Mouse (Mus musculus): ENCODE results near the gene Ppfibp1. TPM values are rescaled to one million over a fixed set of nuclear protein-coding genes. Genes with fewer than 3 reads are reported as not detected.

Ppfibp1 gene
- polyA plus RNA-seq, 1 experiment from 2014 or later, result 12.9 TPM

- Histone ChIP-seq H3K9ac (ENCODE audit: low read depth, low read length) (no peak overlapping the region), H3K36me3 (ENCODE audit: control insufficient read depth, insufficient read depth) (no peaks in the 10 kb centered on the region), H3K4me1 (ENCODE audit: control insufficient read depth, low read depth, low read length) (peaks cover 4% of the 10 kb centered on the region), H3K27ac (ENCODE audit: low read length) (no peak overlapping the region), H3K4me3 (ENCODE audit: low read depth, low read length) (no peak overlapping the region), H3K27me3 (ENCODE audit: control insufficient read depth, insufficient read depth, low read depth, low read length) (no peaks in the 10 kb centered on the region), H3K9me3 (replicated peaks; ENCODE audit: control insufficient read depth, low read length) (no peaks in the 10 kb centered on the region), H3K4me2 (ENCODE audit: low read depth, low read length) (no peak overlapping the region)
- ATAC-seq (ENCODE audit: low read depth), result 0 out of 2 replicates have a peak, but pooled peaks have one; percentile 28
- 13% methylated on average over 1 of the region's 1 CpGs for WGBS (ENCODE audit: insufficient replicate concordance)
Measured at GRCm38 (mm10) chr6:146955475-146955874, 67.2 kb downstream of the Ppfibp1 start.

GRCm38 (mm10) chr6:146955896-146956295 lies 67.6 kb downstream of the Ppfibp1 start:
- peak; percentile 94 for ATAC-seq (ENCODE audit: low read depth)
- H3K4me3 ChIP-seq (ENCODE audit: low read depth, low read length), result no peak overlapping the region
- H3K27ac ChIP-seq (ENCODE audit: low read length), result no peak overlapping the region
- H3K36me3 ChIP-seq (ENCODE audit: control insufficient read depth, insufficient read depth), result no peaks in the 10 kb centered on the region
- no peak overlapping the region for H3K9ac ChIP-seq (ENCODE audit: low read depth, low read length)
- H3K9me3 ChIP-seq (replicated peaks; ENCODE audit: control insufficient read depth, low read length), result no peaks in the 10 kb centered on the region
- peaks cover 4% of the 10 kb centered on the region for H3K4me1 ChIP-seq (ENCODE audit: control insufficient read depth, low read depth, low read length)
- 19% methylated on average over 12 of the region's 12 CpGs for WGBS (ENCODE audit: insufficient replicate concordance)
- H3K4me2 ChIP-seq (ENCODE audit: low read depth, low read length), result no peak overlapping the region
- H3K27me3 ChIP-seq (ENCODE audit: control insufficient read depth, insufficient read depth, low read depth, low read length), result no peaks in the 10 kb centered on the region

GRCm38 (mm10) chr6:146956961-146957360 lies 68.7 kb downstream of the Ppfibp1 start:
- no peak overlapping the region for H3K4me3 ChIP-seq (ENCODE audit: low read depth, low read length)
- H3K27me3 ChIP-seq (ENCODE audit: control insufficient read depth, insufficient read depth, low read depth, low read length), result no peaks in the 10 kb centered on the region
- H3K9ac ChIP-seq (ENCODE audit: low read depth, low read length), result no peak overlapping the region
- 70% methylated on average over 1 of the region's 1 CpGs for WGBS (ENCODE audit: insufficient replicate concordance)
- peaks cover 4% of the 10 kb centered on the region for H3K4me1 ChIP-seq (ENCODE audit: control insufficient read depth, low read depth, low read length)
- no peaks in the 10 kb centered on the region for H3K36me3 ChIP-seq (ENCODE audit: control insufficient read depth, insufficient read depth)
- H3K4me2 ChIP-seq (ENCODE audit: low read depth, low read length), result no peak overlapping the region
- no peaks in the 10 kb centered on the region for H3K9me3 ChIP-seq (replicated peaks; ENCODE audit: control insufficient read depth, low read length)
- H3K27ac ChIP-seq (ENCODE audit: low read length), result no peak overlapping the region
- ATAC-seq (ENCODE audit: low read depth), result no peak

GRCm38 (mm10) chr6:146958694-146959093 lies 70.4 kb downstream of the Ppfibp1 start:
- H3K4me1 ChIP-seq (ENCODE audit: control insufficient read depth, low read depth, low read length), result peaks cover 4% of the 10 kb centered on the region

GRCm38 (mm10) chr6:146959908-146960680 lies 71.8 kb downstream of the Ppfibp1 start:
- no peaks in the 10 kb centered on the region for H3K36me3 ChIP-seq (ENCODE audit: control insufficient read depth, insufficient read depth)
- no peak overlapping the region for H3K4me2 ChIP-seq (ENCODE audit: low read depth, low read length)
- no peak for ATAC-seq (ENCODE audit: low read depth)
- WGBS (ENCODE audit: insufficient replicate concordance), result 69% methylated on average over 9 of the region's 9 CpGs
- no peaks in the 10 kb centered on the region for H3K27me3 ChIP-seq (ENCODE audit: control insufficient read depth, insufficient read depth, low read depth, low read length)
- no peak overlapping the region for H3K27ac ChIP-seq (ENCODE audit: low read length)
- H3K4me1 ChIP-seq (ENCODE audit: control insufficient read depth, low read depth, low read length), result peaks cover 4% of the 10 kb centered on the region
- no peak overlapping the region for H3K9ac ChIP-seq (ENCODE audit: low read depth, low read length)
- no peak overlapping the region for H3K4me3 ChIP-seq (ENCODE audit: low read depth, low read length)
- H3K9me3 ChIP-seq (replicated peaks; ENCODE audit: control insufficient read depth, low read length), result no peaks in the 10 kb centered on the region

More at GRCm38 (mm10) chr6:146958694-146959093, 70.4 kb downstream of the Ppfibp1 start:
- Histone ChIP-seq H3K4me2 (ENCODE audit: low read depth, low read length) (no peak overlapping the region), H3K9ac (ENCODE audit: low read depth, low read length) (no peak overlapping the region), H3K9me3 (replicated peaks; ENCODE audit: control insufficient read depth, low read length) (no peaks in the 10 kb centered on the region), H3K27ac (ENCODE audit: low read length) (no peak overlapping the region), H3K27me3 (ENCODE audit: control insufficient read depth, insufficient read depth, low read depth, low read length) (no peaks in the 10 kb centered on the region), H3K4me3 (ENCODE audit: low read depth, low read length) (no peak overlapping the region), H3K36me3 (ENCODE audit: control insufficient read depth, insufficient read depth) (no peaks in the 10 kb centered on the region)
- WGBS (ENCODE audit: insufficient replicate concordance), result 51% methylated on average over 1 of the region's 1 CpGs
- no peak for ATAC-seq (ENCODE audit: low read depth)

- no peak for ATAC-seq (ENCODE audit: low read depth)
- Histone ChIP-seq H3K27me3 (ENCODE audit: control insufficient read depth, insufficient read depth, low read depth, low read length) (no peaks in the 10 kb centered on the region), H3K36me3 (ENCODE audit: control insufficient read depth, insufficient read depth) (no peaks in the 10 kb centered on the region), H3K4me2 (ENCODE audit: low read depth, low read length) (no peak overlapping the region), H3K4me3 (ENCODE audit: low read depth, low read length) (no peak overlapping the region), H3K4me1 (ENCODE audit: control insufficient read depth, low read depth, low read length) (no peaks in the 10 kb centered on the region; the same call in 1 of the 2 replicates), H3K9me3 (replicated peaks; ENCODE audit: control insufficient read depth, low read length) (no peaks in the 10 kb centered on the region), H3K27ac (ENCODE audit: low read length) (no peak overlapping the region), H3K9ac (ENCODE audit: low read depth, low read length) (no peak overlapping the region)
- WGBS (ENCODE audit: insufficient replicate concordance), result 57% methylated on average over 5 of the region's 5 CpGs
Measured at GRCm38 (mm10) chr6:146960956-146961355, 72.7 kb downstream of the Ppfibp1 start.

- peaks cover 3% of the 10 kb centered on the region for H3K4me1 ChIP-seq (ENCODE audit: control insufficient read depth, low read depth, low read length)
- no peaks in the 10 kb centered on the region for H3K27me3 ChIP-seq (ENCODE audit: control insufficient read depth, insufficient read depth, low read depth, low read length)
- H3K4me2 ChIP-seq (ENCODE audit: low read depth, low read length), result no peak overlapping the region
- H3K9me3 ChIP-seq (replicated peaks; ENCODE audit: control insufficient read depth, low read length), result no peaks in the 10 kb centered on the region
- no peak overlapping the region for H3K4me3 ChIP-seq (ENCODE audit: low read depth, low read length)
- no peaks in the 10 kb centered on the region for H3K36me3 ChIP-seq (ENCODE audit: control insufficient read depth, insufficient read depth)
- H3K27ac ChIP-seq (ENCODE audit: low read length), result no peak overlapping the region
- H3K9ac ChIP-seq (ENCODE audit: low read depth, low read length), result no peak overlapping the region
- ATAC-seq (ENCODE audit: low read depth), result peak; percentile 38; the same call in 1 of the 2 replicates
- WGBS (ENCODE audit: insufficient replicate concordance), result 28% methylated on average over 6 of the region's 6 CpGs
Measured at GRCm38 (mm10) chr6:146961832-146962481, 73.7 kb downstream of the Ppfibp1 start.

GRCm38 (mm10) chr6:146963396-146964150 lies 75.3 kb downstream of the Ppfibp1 start:
- no peak for ATAC-seq (ENCODE audit: low read depth)

More at GRCm38 (mm10) chr6:146963396-146964150, 75.3 kb downstream of the Ppfibp1 start:
- Histone ChIP-seq H3K4me1 (ENCODE audit: control insufficient read depth, low read depth, low read length) (peaks cover 5% of the 10 kb centered on the region), H3K4me2 (ENCODE audit: low read depth, low read length) (no peak overlapping the region), H3K9ac (ENCODE audit: low read depth, low read length) (no peak overlapping the region), H3K27me3 (ENCODE audit: control insufficient read depth, insufficient read depth, low read depth, low read length) (no peaks in the 10 kb centered on the region), H3K36me3 (ENCODE audit: control insufficient read depth, insufficient read depth) (no peaks in the 10 kb centered on the region), H3K27ac (ENCODE audit: low read length) (no peak overlapping the region), H3K9me3 (replicated peaks; ENCODE audit: control insufficient read depth, low read length) (no peaks in the 10 kb centered on the region), H3K4me3 (ENCODE audit: low read depth, low read length) (no peak overlapping the region)
- 68% methylated on average over 6 of the region's 6 CpGs for WGBS (ENCODE audit: insufficient replicate concordance)

Data from liver, embryonic 16.5 days (tissue).